Mouse (Mus musculus) brain, adult 10 weeks (tissue): ENCODE measurements around the gene Gm49394. TPM values are rescaled to one million over a fixed set of nuclear protein-coding genes. Genes with fewer than 3 reads are reported as not detected.

Source experiments
- polyA plus RNA-seq: library from polyadenylated mRNA; stranded (reverse); fragments of 350-450 nt; fragmentation: Illumina TruSeq; extraction: RNeasy Lipid Tissue Mini Kit (QIAGEN cat#74804); gene quantifications from one replicate; pipeline ENCODE4 v1.2.3, GENCODE M21; 2015; ENCODE audit warnings: low read depth, low replicate concordance

Gene Gm49394
- polyA plus RNA-seq, result not detected

DNA sequence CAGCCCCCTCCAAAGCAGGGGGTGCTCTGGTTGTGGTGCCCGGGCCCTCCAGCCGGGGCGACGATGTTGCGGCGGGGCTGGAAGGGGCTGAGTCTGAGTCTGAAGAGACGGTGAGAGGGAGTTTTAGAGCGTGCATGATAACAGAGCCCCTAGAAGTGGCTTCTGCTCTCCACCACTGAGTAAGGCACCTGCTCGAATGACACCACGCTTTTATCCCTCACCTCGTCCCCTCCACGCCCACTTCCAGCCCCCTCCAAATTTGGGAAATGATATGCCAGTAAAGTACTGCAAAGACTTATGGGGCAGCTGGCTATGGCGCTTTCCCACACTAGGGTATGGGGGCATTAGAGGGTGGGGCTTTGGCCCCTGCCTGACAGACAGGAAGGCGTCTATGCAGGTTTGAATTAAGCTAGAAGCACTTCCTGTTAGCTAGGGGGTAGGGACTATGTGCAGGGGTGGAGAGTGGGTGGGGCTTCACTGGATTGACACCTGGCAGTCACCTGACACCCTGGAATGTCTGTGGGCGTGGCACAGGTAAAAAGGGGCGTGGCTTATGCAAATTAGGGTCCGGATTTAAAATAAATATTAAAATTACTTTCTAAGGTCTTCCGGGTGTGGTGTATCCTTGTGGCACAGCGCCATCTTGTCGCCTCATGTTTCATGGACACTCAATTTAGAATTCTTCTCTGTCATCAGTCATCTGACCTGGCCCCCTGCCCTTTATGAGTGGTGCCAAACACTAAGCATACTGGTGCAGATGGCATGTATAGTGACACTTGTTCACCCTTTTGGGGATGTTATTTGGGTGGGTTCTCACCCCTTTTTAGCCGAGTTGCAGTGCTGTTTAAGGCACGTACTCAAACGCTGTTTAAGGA, at the start of gene Gm49394:
Gene Gm49394 (minus strand): TSS at position 192 of the 875 bp plus-strand sequence.

DNA sequence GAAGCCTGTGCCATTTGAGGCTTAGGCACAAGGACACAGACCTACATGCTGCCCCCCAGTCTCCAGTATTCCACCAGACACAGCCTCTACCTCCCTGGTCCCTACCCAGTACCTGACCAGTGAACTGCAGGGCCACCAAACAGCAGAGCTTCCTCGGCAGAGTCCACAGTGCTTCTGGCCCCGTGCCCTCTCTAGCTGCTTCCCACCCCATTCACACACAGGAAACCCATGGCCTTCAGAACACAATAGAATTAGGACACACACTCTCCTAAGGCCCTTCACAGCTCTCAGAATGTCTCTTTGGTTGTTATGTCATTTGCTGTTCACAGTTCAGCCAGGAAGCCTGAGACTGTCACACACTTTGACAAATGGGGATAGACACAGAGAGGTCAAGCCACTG, 3.1 kb downstream of the Gm49394 start, which contains the start of gene Igf2:
Gene Igf2 (minus strand): TSS at position 158 of the 400 bp plus-strand sequence.

Other genes with a start within 250 kb of the Gm49394 start
- not detected for gene Syt8, start 235.1 kb downstream of the Gm49394 start, polyA plus RNA-seq
- gene Tnni2, start 228.1 kb downstream of the Gm49394 start, polyA plus RNA-seq, result 1.9 TPM
- 6.2 TPM for gene Lsp1, start 209.1 kb downstream of the Gm49394 start, polyA plus RNA-seq
- 2.0 TPM for gene Tnnt3, start 171.1 kb downstream of the Gm49394 start, polyA plus RNA-seq
- 78.7 TPM for gene Mrpl23, start 137.3 kb downstream of the Gm49394 start, polyA plus RNA-seq
- 60.1 TPM for gene Igf2, start 3.1 kb downstream of the Gm49394 start, polyA plus RNA-seq
- gene Ins2, start 73.4 kb upstream of the Gm49394 start, polyA plus RNA-seq, result not detected